Mouse (Mus musculus) cerebellum, adult 2 months (tissue): ENCODE data around the gene Sit1.

Experiments
- CTCF ChIP-seq: fragments of 200-500 bp; IDR thresholded peaks from 2 replicates; pipeline ENCODE4 v1.5.1; 2011; ENCODE audit warnings: low read depth, mild to moderate bottlenecking, control low read depth, low read length, moderate library complexity, borderline replicate concordance; ENCODE audit not compliant: insufficient read depth
- POLR2A ChIP-seq: fragments of 200-500 bp; IDR thresholded peaks from 2 replicates; pipeline ENCODE4 v1.6.1; 2011; ENCODE audit warnings: low read length, control low read depth, borderline replicate concordance; ENCODE audit not compliant: insufficient read depth

GRCm38 (mm10) chr4:43477857-43478533 is 5.5 kb downstream of the Sit1 start:
- peak; percentile 63 for TF ChIP-seq CTCF
- no peak; the same call in 1 of the 2 replicates for TF ChIP-seq POLR2A
